Mouse (Mus musculus): ENCODE data around the gene Apobec3. TPM values are rescaled to one million over a fixed set of nuclear protein-coding genes. Genes with fewer than 3 reads are reported as not detected.

Gene Apobec3
- polyA plus RNA-seq (2014; fragmentation: Nextera tagmentation; extraction: Ambion mirVana) = 9.7 and 11.8 TPM in 2 replicates

DNA sequence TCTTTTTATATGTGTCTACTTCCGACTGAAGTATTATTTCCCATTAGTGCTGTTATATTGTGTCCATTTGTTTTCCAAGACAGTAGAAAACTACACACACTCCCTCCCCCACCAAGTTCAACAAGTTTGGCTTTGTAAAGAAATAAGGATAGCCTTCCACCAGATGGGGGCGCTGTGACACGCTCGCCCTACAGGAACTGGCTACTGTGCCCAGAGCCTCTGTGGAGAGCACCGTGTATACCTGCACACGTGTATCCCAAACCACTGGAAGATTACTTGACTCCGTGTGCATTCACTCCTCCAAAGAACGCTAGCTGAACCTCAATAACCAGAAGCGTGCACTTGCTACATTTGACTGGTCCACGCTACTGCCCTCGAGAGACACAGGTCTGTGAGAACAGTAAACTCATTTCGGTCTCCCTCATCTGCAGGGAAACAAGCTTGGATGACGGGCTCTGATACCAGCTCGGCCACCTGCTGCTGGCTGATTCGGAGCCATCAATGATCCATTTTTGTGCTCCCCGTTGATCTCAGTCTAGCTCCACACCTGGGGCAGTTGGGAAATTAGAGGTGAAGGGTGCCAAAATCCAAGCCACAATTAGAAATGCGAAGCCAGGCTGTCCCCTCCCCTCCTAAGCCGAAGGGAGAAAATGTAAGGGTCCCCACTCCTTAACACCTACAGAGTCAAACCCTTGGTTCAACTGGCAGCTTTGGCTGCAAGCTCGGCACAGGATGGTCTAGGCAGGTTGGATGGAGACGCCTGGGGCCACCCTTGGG, at the start of gene Apobec3:
Apobec3 (plus strand) TSS at position 224 of the 777 bp plus-strand sequence.
- WGBS = 2% methylated on average over 20 of the region's 20 CpGs
- ATAC-seq (ENCODE audit: insufficient number of reproducible peaks, low FRiP score, low TSS enrichment, low read depth) = no peak

DNA sequence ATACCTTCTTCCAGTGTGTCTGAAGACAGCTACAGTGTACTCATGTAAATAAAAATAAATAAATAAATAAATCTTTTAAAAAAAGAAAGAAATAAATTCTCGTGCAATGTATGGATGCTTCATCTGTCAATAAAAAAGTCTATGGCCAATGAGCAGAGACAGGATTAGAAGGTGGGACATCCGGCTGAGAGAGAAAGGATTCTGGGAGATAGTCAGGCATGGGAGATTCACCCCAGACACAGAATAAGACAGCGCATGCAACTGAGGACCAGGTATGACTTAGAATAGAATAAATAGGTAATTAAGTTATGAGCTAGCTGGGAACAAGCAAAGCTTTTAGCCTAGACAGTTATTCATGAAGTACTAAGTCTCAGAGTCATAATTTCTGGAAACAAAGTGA, 48.5 kb upstream of the Apobec3 start:
- no peak overlapping the region for H3K4me3 ChIP-seq (ENCODE audit: low read depth, low read length)
- H3K9ac ChIP-seq (ENCODE audit: low read length) = no peak overlapping the region
- H3K9me3 ChIP-seq (ENCODE audit: control insufficient read depth, low read length) = no peaks in the 10 kb centered on the region
- peaks cover 9% of the 10 kb centered on the region for H3K4me1 ChIP-seq (ENCODE audit: control insufficient read depth, insufficient read depth, low read length)
- H3K27me3 ChIP-seq (ENCODE audit: control insufficient read depth, insufficient read depth, low read length) = no peaks in the 10 kb centered on the region
- no peak overlapping the region for H3K27ac ChIP-seq (replicated peaks; ENCODE audit: low read depth, low read length)
- H3K36me3 ChIP-seq (ENCODE audit: control insufficient read depth, insufficient read depth, low read length) = no peaks in the 10 kb centered on the region
- H3K4me2 ChIP-seq (ENCODE audit: low read depth, severe bottlenecking) = no peak overlapping the region
- no peak for ATAC-seq (ENCODE audit: insufficient number of reproducible peaks, low FRiP score, low TSS enrichment, low read depth)
- DNase-seq (ENCODE audit: low spot score) = no peak
- 85% methylated on average over 3 of the region's 3 CpGs for WGBS

More for the DNA sequence above, at the start of gene Apobec3:
- H3K4me3 ChIP-seq (ENCODE audit: low read depth, low read length) = peak within 1 kb of the TSS; percentile 32
- H3K9me3 ChIP-seq (ENCODE audit: control insufficient read depth, low read length) = no peaks in the 10 kb centered on the region
- H3K27ac ChIP-seq (replicated peaks; ENCODE audit: low read depth, low read length) = no peak within 1 kb of the TSS
- H3K36me3 ChIP-seq (ENCODE audit: control insufficient read depth, insufficient read depth, low read length) = no peaks in the 10 kb centered on the region
- H3K27me3 ChIP-seq (ENCODE audit: control insufficient read depth, insufficient read depth, low read length) = peaks cover 4% of the 10 kb centered on the region; the same call in 1 of the 2 replicates
- H3K4me1 ChIP-seq (ENCODE audit: control insufficient read depth, insufficient read depth, low read length) = no peaks in the 10 kb centered on the region
- DNase-seq (ENCODE audit: low spot score) = peak; percentile 84
- H3K4me2 ChIP-seq (ENCODE audit: low read depth, severe bottlenecking) = peak within 1 kb of the TSS; percentile 44
- H3K9ac ChIP-seq (ENCODE audit: low read length) = peak within 1 kb of the TSS; percentile 63

GRCm38 (mm10) chr15:79845986-79846385, 45.5 kb upstream of the Apobec3 start:
- no peaks in the 10 kb centered on the region for H3K9me3 ChIP-seq (ENCODE audit: control insufficient read depth, low read length)
- no peak overlapping the region for H3K4me2 ChIP-seq (ENCODE audit: low read depth, severe bottlenecking)
- H3K27me3 ChIP-seq (ENCODE audit: control insufficient read depth, insufficient read depth, low read length) = no peaks in the 10 kb centered on the region
- no peak overlapping the region for H3K4me3 ChIP-seq (ENCODE audit: low read depth, low read length)
- ATAC-seq (ENCODE audit: insufficient number of reproducible peaks, low FRiP score, low TSS enrichment, low read depth) = no peak
- peaks cover 9% of the 10 kb centered on the region for H3K4me1 ChIP-seq (ENCODE audit: control insufficient read depth, insufficient read depth, low read length)
- 73% methylated on average over 4 of the region's 4 CpGs for WGBS
- no peak overlapping the region for H3K9ac ChIP-seq (ENCODE audit: low read length)
- H3K36me3 ChIP-seq (ENCODE audit: control insufficient read depth, insufficient read depth, low read length) = no peaks in the 10 kb centered on the region
- DNase-seq (ENCODE audit: low spot score) = no peak
- H3K27ac ChIP-seq (replicated peaks; ENCODE audit: low read depth, low read length) = no peak overlapping the region

GRCm38 (mm10) chr15:79847100-79847499, 44.4 kb upstream of the Apobec3 start:
- Histone ChIP-seq H3K4me1 (ENCODE audit: control insufficient read depth, insufficient read depth, low read length) (peaks cover 9% of the 10 kb centered on the region), H3K36me3 (ENCODE audit: control insufficient read depth, insufficient read depth, low read length) (no peaks in the 10 kb centered on the region), H3K9me3 (ENCODE audit: control insufficient read depth, low read length) (no peaks in the 10 kb centered on the region), H3K27ac (replicated peaks; ENCODE audit: low read depth, low read length) (no peak overlapping the region), H3K27me3 (ENCODE audit: control insufficient read depth, insufficient read depth, low read length) (no peaks in the 10 kb centered on the region), H3K9ac (ENCODE audit: low read length) (no peak overlapping the region), H3K4me2 (ENCODE audit: low read depth, severe bottlenecking) (no peak overlapping the region), H3K4me3 (ENCODE audit: low read depth, low read length) (no peak overlapping the region)
- DNase-seq (ENCODE audit: low spot score) = no peak
- ATAC-seq (ENCODE audit: insufficient number of reproducible peaks, low FRiP score, low TSS enrichment, low read depth) = no peak
- 28% methylated on average over 5 of the region's 5 CpGs for WGBS

GRCm38 (mm10) chr15:79850143-79850542, 41.3 kb upstream of the Apobec3 start:
- no peaks in the 10 kb centered on the region for H3K9me3 ChIP-seq (ENCODE audit: control insufficient read depth, low read length)
- H3K4me1 ChIP-seq (ENCODE audit: control insufficient read depth, insufficient read depth, low read length) = peaks cover 9% of the 10 kb centered on the region
- DNase-seq (ENCODE audit: low spot score) (no peak), ATAC-seq (ENCODE audit: insufficient number of reproducible peaks, low FRiP score, low TSS enrichment, low read depth) (no peak)
- H3K4me2 ChIP-seq (ENCODE audit: low read depth, severe bottlenecking) = no peak overlapping the region
- 98% methylated on average over 2 of the region's 2 CpGs for WGBS
- H3K36me3 ChIP-seq (ENCODE audit: control insufficient read depth, insufficient read depth, low read length) = no peaks in the 10 kb centered on the region
- no peak overlapping the region for H3K27ac ChIP-seq (replicated peaks; ENCODE audit: low read depth, low read length)
- H3K9ac ChIP-seq (ENCODE audit: low read length) = no peak overlapping the region
- H3K4me3 ChIP-seq (ENCODE audit: low read depth, low read length) = no peak overlapping the region
- H3K27me3 ChIP-seq (ENCODE audit: control insufficient read depth, insufficient read depth, low read length) = no peaks in the 10 kb centered on the region

GRCm38 (mm10) chr15:79858979-79859378, 32.5 kb upstream of the Apobec3 start:
- WGBS = 85% methylated on average over 5 of the region's 5 CpGs
- Histone ChIP-seq H3K9me3 (ENCODE audit: control insufficient read depth, low read length) (no peaks in the 10 kb centered on the region), H3K36me3 (ENCODE audit: control insufficient read depth, insufficient read depth, low read length) (no peaks in the 10 kb centered on the region), H3K9ac (ENCODE audit: low read length) (no peak overlapping the region), H3K4me3 (ENCODE audit: low read depth, low read length) (no peak overlapping the region), H3K4me1 (ENCODE audit: control insufficient read depth, insufficient read depth, low read length) (peaks cover 6% of the 10 kb centered on the region), H3K4me2 (ENCODE audit: low read depth, severe bottlenecking) (no peak overlapping the region), H3K27ac (replicated peaks; ENCODE audit: low read depth, low read length) (no peak overlapping the region), H3K27me3 (ENCODE audit: control insufficient read depth, insufficient read depth, low read length) (no peaks in the 10 kb centered on the region)
- ATAC-seq (ENCODE audit: insufficient number of reproducible peaks, low FRiP score, low TSS enrichment, low read depth) = no peak
- DNase-seq (ENCODE audit: low spot score) = no peak

- no peak for ATAC-seq (ENCODE audit: insufficient number of reproducible peaks, low FRiP score, low TSS enrichment, low read depth)
- H3K27me3 ChIP-seq (ENCODE audit: control insufficient read depth, insufficient read depth, low read length) = no peaks in the 10 kb centered on the region
- H3K4me1 ChIP-seq (ENCODE audit: control insufficient read depth, insufficient read depth, low read length) = peaks cover 9% of the 10 kb centered on the region
- H3K4me2 ChIP-seq (ENCODE audit: low read depth, severe bottlenecking) = no peak overlapping the region
- no peak overlapping the region for H3K9ac ChIP-seq (ENCODE audit: low read length)
- H3K27ac ChIP-seq (replicated peaks; ENCODE audit: low read depth, low read length) = no peak overlapping the region
- H3K36me3 ChIP-seq (ENCODE audit: control insufficient read depth, insufficient read depth, low read length) = no peaks in the 10 kb centered on the region
- WGBS = 90% methylated on average over 9 of the region's 9 CpGs
- no peaks in the 10 kb centered on the region for H3K9me3 ChIP-seq (ENCODE audit: control insufficient read depth, low read length)
- no peak for DNase-seq (ENCODE audit: low spot score)
- no peak overlapping the region for H3K4me3 ChIP-seq (ENCODE audit: low read depth, low read length)
Observed at GRCm38 (mm10) chr15:79859821-79860220, 31.6 kb upstream of the Apobec3 start.

DNA sequence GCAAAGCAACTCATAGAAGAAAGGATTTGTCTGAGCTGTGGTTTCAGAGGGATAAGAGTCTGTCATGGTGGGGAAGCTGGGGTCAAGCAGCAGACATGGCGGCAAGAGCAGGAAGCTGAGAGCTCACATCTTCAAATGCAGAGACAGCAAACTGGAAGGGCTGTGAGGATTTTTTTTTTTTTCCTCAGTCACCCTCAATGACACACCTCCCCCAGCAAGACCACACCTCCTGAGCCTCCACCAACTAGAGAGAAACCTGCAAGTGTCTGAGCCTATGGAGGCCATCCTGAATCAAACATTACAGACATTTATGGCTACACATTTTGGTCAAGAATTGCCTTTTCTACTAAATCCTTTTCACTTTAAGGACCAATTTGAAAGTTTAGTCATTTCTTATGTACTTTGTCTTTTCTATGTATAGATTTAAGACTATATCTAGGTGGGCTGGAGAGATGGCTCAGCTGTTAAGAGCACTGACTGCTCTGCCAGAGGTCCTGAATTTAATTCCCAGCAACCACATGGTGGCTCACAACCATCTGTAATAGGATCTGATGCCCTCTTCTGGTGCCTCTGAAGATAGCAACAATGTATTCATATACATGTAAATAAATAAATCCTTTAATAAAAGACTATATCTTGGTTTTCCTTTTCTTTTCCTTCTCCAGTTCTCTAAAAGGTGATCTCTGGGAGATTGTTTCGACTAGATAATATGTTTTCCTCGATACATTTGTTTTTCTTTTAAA, 24.0 kb upstream of the Apobec3 start:
- no peak for ATAC-seq (ENCODE audit: insufficient number of reproducible peaks, low FRiP score, low TSS enrichment, low read depth)
- H3K27ac ChIP-seq (replicated peaks; ENCODE audit: low read depth, low read length) = no peak overlapping the region
- DNase-seq (ENCODE audit: low spot score) = no peak
- H3K4me3 ChIP-seq (ENCODE audit: low read depth, low read length) = no peak overlapping the region
- peaks cover 5% of the 10 kb centered on the region for H3K4me1 ChIP-seq (ENCODE audit: control insufficient read depth, insufficient read depth, low read length)
- no peaks in the 10 kb centered on the region for H3K36me3 ChIP-seq (ENCODE audit: control insufficient read depth, insufficient read depth, low read length)
- 89% methylated on average over 3 of the region's 3 CpGs for WGBS
- no peaks in the 10 kb centered on the region for H3K9me3 ChIP-seq (ENCODE audit: control insufficient read depth, low read length)
- H3K9ac ChIP-seq (ENCODE audit: low read length) = no peak overlapping the region
- no peaks in the 10 kb centered on the region for H3K27me3 ChIP-seq (ENCODE audit: control insufficient read depth, insufficient read depth, low read length)
- no peak overlapping the region for H3K4me2 ChIP-seq (ENCODE audit: low read depth, severe bottlenecking)

All from limb, embryonic 11.5 days (tissue).